Mouse (Mus musculus): ENCODE results near the gene Smok3b.

The Smok3b gene

DNA sequence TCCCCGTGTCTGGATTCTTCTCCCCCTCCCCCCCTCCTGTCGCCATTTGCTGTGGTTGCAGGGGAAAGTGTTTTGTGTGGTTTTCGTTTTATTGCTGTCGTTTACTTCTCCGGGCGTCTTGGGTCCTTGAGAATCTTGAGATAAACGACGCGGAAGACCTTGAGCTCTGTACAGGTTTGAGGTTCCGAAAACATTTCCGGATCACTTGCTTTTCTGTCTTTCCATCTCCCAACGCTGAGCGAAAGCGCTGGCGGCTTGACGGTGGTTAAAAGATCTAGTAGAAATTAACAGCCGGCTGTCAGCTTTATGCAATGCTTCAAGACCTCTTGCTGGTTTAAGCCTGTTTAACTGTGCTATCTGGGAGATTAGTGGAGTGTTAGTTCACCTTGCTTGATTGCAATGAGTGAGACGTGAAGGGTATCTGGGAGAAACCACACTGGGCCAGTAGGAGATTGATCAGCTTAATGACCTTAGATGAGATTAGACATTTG lies 64.2 kb downstream of the Smok3b start:
- peak; percentile 12 for DNase-seq (ENCODE audit: low spot score)

DNA sequence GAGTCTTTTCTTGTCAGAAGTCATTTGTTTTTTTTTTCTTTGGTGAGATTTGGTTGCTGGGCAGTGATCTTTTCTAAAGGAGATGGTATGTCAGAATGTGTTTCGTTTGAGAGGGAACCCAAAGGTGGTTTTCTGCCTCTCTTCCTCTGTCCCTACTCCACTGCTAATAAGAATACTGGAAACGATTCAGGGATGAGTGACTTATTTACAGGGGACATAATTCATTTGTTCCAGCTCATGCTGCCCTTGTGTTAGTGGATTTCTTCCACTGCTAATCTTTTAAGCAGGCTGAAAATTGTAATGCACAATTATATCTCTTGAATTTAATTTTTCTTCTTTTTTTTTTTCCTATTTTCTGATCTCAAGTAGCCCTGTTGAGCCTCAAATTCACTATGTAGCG lies 65.6 kb downstream of the Smok3b start:
- no peak for DNase-seq (ENCODE audit: low spot score)

DNA sequence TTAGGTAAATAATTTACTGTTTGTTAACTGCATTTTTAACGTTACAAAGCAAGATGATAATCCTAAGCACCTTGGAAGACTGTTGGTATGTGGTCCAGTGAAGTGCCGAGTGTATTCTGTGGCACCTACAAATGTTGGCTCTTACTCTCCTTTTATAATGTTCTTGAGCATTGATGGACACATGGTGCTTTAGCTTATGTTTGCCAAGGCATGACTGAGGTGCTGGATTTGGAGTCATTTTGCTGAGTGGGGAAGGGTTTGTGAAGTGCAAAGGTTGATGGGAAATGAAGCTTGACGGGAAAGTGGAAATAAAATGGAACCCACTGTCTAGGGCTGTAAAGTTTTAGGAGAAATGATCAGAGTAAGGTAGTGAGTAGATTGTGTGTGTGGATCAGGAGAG lies 67.1 kb downstream of the Smok3b start:
- no peak for DNase-seq (ENCODE audit: low spot score)

DNA sequence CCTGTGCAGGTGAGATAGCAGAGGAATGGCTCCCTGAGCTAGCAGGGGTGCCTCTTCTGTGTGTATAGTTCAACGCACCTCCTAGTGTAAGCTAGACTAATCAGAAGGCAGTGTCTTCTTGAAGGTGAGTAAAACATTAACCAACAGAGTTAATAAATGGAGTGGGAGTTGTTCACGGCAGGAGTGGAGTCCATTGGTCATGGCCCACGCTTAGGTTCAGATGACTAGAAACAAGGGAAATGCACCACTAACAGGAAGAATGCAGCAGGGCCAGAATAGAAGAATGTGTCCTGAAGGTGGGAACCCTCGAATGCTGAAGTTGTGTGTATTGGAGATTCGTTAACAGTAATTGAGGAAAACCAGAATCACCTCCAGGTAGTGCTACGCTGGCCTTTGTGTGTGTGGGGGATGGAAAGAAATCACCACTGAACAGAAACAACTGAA lies 67.9 kb downstream of the Smok3b start:
- DNase-seq (ENCODE audit: low spot score), result no peak

DNA sequence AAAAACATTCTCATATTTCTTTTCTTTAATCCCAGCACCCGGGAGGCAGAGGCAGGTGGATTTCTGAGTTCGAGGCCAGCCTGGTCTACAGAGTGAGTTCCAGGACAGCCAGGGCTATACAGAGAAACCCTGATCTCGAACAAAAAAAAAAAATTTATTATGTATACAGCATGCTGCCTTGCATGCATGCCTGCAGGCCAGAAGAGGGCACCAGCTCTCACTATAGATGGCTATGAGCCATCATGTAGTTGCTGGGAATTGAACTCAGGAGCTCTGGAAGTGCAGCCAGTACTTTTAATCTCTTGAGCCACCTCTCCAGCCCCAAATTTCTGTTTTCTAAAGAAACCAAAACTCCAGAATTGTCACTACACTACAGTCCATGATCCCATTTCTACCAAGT lies 69.0 kb downstream of the Smok3b start:
- DNase-seq (ENCODE audit: low spot score), result no peak

DNA sequence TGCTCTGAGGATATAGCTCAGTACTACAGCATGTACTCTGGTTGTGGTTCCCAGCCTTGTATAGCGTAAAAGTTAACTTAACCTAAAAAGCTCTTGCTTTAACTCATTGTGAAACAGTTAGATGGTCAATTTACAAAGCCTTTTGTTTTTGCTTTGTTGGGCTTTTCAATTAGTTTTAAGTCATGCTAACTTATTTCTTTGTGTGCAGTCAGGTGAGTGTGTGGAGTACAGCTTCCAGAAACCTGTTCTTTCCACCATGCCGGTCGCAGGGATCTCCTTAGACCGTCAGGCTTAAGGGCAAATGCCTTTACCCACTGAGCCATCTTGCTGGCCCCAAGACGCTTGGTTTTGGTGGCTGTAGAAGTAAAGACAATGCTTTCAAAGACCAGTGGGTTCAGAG lies 69.5 kb downstream of the Smok3b start:
- no peak for DNase-seq (ENCODE audit: low spot score)

DNA sequence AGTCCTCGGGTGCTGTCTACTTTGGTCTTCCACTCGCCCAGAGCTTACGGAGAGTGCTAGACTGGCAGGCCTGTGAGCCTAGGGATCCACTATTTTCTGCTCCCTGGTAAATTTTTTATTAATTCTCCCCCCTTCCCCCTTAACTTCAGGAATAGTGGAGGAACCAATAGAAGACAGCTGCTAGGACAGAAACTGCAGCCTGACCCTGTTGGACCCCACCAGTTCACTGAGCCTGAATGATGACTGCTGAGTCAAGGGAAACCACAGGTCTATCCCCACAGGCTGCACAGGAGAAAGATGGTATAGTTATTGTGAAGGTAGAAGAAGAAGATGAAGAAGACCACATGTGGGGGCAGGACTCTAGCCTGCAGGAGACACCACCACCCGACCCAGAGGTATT lies 71.5 kb downstream of the Smok3b start:
- no peak for DNase-seq (ENCODE audit: low spot score)

DNA sequence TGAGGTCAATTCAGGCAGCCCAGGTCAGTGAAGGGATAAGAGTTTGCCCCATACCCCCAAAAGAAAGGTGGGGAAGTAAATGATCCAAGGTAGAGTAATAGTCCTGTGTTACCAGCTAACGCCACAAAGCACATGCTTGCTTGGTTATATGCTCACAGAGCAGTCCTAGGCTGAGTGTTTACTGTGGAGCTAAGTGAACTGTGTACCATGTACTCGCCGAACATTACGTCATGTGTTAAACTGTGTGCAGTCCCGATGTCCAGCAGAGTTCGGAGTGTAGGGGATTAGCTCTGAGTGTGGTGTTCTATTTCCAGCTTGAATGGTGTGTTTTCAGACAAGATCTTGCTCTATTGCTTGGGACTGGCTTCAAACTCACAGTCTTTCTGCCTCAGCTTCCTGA lies 73.2 kb downstream of the Smok3b start:
- DNase-seq (ENCODE audit: low spot score), result no peak
